Mouse (Mus musculus): ENCODE results near the gene Fndc3b.

The Fndc3b gene

DNA sequence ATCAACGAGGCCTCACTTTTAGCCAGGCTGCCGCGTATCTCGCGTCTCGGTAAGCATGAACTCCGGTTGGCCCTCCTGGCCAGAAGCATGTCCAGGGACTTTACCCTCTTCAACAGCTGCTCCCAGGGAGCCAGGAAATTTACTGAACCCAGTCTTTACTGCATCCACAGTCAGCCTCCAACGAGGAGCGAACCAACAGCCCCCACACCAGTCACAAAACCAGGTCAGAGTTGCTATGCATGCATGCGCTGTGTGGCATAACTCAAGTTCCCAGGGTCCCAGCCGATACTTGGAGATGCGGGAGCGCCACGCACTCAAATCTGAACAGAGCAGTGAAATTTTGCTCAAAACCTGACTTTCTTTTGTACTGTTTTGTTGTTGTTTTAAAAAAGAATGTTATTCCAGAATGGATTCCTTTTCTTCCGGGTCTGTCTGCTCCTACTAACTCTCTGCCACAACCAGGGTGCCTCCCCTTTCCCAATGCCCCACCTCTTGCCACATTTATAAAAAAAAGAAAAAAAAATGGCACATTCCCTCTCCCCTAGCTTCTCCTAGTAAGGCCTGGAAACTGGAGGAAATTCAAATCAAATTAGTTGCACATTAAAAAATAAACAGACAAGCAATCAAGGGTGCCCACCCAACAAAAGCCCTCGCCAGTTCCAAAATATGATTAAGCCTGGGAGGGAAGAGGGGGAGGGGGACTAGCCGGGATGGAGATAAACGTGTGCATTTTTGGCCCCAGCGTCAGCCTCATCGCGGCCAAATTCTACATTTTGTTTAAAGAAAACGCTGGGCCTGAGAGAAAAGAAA, 1.8 kb downstream of the Fndc3b start:
- DNase-seq (ENCODE audit: low spot score in 2 of 2) = peak in 1 of 2 experiments; percentile 43

DNA sequence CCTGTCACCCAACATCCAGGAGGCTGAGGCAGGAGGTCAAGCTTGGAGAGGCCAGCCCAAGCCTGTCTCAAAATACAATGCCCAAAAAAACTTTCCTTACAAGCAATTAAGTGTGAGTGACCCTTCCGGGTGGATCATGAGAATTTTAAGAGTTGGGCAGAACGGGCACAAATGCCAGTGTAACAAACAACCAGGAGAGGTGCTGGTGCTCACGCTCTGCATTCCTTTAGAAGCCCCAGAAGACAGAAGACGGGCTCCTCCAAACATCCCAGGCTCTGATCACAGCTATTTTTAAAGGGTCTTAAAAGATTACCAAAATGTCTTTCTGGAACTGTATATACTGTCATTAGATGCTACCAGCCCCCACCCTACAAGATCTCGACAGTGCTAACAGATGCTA, 2.5 kb downstream of the Fndc3b start:
- no peak for DNase-seq (ENCODE audit: low spot score in 2 of 2)

DNA sequence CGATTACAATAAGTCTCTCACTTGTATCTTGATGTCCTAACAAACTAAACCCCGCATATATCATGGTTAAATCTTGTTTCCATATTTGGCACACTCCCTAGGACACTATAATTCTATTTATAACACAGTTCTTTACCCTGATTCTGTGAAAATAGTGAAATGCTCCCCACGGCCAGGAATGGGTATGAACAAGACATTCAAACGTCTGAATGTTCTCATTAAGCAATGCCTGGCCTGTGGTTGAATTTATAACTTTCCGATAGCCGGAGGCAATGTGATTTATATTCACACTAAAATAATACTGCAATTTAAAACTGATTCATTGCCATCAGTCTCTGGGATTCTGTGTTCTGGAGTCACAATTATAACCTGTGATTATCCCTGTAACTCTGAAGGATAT, 5.3 kb downstream of the Fndc3b start:
- DNase-seq (ENCODE audit: low spot score in 2 of 2) = no peak

DNA sequence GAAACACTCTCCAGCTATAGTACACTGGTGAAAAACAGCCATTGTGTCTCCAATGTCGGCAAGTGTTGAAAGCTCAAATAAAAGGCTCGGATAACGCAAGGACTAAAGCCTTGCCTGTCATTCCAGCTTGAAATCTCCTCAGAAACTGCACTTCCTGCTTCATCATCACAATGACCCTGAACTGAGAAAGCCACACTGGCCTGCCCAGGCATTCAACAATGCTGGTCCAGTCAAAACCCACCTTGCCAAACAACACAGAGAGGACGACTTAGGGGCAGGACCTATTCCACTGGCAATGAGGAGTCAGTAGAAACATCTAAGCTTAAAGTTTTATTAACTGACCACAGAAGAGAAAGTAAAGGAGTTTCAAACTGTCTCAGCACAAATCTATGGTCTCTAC, 6.1 kb downstream of the Fndc3b start:
- no peak for DNase-seq (ENCODE audit: low spot score in 2 of 2)

DNA sequence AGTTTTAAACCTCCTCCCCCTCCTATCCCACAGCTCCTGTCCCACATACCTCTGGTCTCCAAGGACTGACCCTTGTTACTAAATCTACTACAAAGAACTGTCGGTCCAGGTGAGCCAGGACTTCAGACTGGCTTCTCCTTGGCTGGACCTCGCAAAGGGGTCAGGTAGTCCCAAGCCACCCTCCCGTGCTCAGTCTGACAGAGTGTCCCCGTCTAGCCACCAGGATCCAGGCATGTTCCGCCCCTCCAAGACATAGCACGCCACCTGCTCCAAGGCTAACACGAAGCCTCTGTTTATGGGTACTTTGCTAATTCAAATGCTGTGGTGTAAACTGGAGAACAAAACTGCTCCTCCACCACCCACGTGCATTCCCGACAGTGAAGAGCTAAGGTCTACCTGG, 6.5 kb downstream of the Fndc3b start:
- DNase-seq (ENCODE audit: low spot score in 2 of 2) = no peak

DNA sequence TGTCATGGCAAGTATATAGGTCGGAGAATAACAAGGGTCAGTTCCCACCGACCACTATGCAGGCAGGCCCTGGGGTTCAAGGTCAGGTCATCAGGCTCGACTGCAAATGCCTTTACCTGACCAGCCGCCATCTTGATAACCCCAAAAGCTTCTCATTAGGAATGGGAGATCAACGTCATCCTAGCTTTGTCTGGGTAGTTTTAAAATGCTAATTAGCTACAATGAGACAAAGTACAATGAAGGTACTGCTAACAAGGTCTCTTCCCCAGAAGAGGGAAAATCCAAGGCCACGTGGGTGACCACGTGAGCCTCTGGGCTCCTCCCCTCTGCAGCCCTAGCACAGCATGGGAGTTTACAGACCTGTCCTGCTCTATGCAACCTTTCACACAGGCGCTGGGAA, 7.6 kb downstream of the Fndc3b start:
- DNase-seq (ENCODE audit: low spot score in 2 of 2) = no peak

DNA sequence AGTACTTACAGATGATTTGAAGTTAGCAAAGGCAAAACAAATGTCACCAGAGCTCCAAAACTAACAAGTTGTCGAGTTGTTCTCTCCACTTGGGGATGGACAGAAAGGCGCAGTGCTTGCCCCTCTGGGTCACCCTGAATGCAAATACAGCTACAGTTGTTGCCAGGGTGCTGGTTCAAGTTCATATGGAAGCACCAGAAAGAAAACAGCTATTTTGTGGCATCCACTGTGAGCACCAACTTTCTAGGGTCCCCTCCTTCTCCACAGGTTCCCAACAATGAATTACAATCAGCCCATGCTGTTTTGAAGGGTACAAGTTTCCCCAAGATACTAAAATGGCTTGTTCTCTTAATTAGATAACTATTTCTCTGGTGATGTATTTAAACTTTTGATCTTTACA, 8.0 kb downstream of the Fndc3b start:
- DNase-seq (ENCODE audit: low spot score in 2 of 2) = no peak

DNA sequence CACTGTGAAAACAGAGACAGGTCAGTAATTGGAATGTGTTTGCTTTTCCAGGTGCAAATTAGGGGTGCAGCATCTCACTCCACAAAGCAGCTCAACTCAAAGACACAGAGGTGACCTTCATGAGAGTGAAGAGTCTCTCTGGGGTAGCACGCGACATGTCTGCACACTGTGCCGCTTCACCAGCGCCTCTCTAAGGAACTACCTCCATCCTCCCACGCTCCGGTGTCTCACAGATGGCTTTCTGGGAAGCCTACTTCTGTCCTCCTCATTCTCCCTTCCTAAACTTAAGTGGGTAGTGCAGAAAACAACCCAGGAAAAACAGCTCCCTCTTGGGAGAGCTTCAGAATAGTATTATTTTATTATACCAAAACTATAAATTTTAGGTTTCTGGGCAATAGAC, 12.4 kb downstream of the Fndc3b start:
- no peak for DNase-seq (ENCODE audit: low spot score in 2 of 2)

DNA sequence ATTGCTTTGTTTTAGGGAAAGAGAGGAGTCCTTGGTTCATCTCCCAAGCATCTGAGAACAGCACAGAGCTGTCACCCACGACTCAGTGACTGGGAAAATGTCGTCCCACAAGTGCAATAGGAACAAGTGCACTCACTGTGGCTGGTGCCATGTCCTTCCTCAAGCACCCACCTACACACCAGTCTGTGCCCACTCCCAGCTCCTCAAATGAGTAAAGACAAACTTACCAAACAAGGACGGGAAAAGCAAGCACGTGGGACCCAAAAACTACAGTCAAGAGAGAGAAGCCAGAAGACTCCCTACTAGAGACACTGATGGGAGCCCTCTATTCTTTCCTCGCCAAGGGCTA, 14.7 kb downstream of the Fndc3b start:
- no peak for DNase-seq (ENCODE audit: low spot score in 2 of 2)

DNA sequence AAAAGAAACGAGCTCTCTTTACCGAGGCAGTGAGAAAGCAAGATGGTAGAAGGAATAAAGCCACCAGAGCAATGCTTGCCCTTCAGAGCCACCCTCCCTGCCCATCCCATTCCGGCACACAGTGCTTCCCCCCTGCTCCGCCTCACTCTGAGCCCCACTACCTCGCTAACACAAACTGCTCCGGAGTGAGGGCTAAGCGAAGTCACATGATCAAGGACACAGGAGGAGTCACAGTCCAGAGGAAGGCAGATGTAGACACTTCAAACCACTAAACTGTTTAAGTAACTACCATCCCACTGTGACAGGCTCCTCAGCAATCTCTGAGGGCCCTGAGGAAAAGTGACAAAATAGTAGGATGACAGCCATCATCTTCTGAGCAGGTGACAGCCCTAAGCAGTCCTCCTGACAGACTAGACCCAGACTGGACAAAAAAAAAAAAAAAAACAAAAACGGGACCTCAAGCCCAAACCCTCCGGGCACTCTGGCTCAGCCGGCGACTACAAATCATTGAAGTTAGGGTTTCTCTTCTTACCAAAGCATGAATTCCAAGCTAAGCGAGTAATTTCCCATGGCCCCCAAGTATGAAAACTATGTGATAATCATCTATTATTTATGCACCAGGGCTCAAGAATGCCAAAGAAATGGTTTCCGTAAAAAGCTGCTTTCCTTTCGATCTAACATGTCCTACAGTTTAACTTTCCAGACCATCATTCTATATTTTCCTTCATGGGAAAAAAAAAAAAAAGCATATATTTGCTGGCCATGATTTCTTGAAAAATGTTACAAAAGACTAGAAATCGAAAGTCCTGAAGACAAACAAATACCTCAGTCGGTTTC, 15.3 kb downstream of the Fndc3b start:
- no peak for DNase-seq (ENCODE audit: low spot score in 2 of 2)

DNA sequence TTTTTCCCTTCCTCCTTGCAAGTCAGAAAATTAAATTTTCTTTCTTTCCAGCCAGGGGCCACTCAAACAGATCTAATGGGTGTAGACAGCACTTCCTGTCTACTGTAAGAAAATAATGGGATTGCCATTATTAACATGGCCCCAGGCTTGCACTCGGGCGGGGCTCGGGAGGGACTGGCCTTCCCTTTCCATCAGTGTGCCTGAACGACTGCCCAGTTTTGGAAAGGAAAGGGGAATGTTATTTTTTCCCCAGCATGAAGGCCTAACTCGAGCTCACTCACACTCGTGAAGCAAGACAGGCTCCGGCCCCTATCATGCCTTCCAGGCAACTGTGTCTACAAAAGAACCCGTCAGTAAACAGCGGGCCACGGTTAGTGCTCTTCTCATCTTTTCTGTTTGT, 16.5 kb downstream of the Fndc3b start:
- no peak for DNase-seq (ENCODE audit: low spot score in 2 of 2)

DNA sequence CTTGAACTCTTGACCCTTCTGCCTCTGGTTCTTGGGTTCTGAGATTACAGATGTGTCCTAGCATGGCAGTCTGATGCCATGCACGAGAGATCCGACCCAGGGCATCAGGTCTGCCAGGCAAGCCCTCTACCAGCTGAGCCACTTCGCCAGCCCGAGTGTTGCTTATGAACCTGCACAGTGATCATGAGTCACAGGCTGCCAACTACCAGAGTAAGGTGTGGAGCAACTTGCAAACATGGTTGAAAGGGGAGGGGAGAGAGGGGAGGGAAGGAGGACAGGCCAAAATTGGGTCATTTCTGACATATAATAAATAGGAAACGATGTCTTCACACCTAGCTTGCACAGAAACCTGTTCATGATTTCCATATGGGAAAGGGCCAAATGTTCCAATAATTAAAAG, 17.0 kb downstream of the Fndc3b start:
- DNase-seq (ENCODE audit: low spot score in 2 of 2) = no peak

DNA sequence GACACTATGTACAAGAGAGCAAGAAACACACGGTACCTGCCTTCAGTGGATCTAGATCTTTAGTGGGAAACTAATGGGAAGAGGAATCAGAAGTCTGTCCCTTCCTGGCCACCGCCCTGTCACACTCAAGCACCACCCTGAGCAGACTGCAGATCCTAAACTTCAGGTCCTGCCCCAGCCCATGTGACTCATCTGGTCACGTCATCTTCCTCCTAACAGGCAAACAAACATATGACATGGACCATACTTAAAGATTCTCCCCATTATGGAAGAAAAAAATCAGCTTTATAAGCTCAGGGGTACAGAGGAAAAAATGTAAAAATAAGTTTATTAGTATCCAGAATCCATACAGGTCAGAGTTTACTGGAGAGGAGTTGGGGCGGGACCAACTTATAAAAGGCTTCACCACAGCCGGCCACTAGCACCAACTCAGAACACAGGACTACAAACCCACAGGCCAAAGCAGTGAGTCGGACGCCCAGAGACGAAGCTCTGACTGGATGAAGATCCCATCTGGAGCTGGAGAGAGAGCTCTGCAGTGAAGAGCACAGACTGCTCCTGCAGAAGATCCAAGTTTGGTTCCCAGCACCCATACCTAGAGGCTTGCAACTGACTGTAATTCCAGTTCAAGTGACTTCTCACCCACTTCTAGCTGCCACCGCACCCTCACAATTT, 19.5 kb downstream of the Fndc3b start:
- DNase-seq (ENCODE audit: low spot score in 2 of 2) = no peak

DNA sequence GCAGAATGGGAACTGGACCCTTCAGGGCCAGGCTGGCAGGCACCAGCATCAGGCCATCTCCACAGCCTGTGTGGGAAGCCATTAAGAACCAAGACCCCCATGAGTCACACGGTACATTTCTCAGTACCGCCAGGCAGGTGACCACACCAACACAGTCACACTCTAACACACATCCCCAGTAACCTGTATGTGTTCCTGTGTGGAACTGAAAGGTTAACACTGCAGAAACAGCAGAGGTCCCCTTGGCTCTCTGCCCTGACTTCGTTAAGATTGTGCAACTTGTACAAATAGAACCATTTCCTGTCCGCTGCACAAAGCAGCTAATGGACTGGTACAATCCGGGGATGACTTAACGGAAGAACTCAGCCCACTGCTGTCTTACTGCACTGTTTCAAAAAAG, 21.1 kb downstream of the Fndc3b start:
- DNase-seq (ENCODE audit: low spot score in 2 of 2) = peak; percentile 80 to 85

DNA sequence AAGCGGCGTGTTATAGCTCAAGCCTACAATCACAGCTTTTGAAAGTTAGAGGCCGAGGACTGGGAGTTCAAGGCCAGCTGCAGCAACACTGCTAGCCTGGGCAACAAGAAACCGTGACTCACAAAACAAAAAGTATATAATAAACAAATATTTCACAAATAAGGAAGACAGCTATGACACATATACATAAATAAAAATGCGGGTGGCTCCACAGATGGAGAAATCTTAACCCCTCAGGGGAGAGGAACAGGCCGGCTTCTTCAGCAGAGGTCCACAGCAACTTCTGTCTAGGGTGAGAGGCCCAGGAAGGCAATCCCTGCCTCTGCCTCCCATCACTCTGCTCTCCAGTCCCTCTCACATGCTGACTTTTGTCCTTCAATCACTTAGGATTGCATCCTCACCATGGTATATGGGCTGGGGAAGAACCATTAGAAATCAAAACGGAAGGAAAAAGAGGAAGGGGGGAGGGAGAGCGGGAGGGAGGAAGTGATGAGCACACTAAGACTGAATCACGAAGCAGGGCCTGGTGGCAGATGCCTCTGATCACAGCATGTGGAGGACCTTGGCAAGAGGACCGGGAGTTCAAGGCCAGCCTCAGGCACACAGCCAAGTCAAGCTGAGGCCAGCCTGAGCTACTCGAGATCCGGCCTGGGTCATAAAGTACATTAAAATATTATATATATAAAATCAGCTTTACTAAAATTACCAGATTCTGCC, 21.8 kb downstream of the Fndc3b start:
- no peak for DNase-seq (ENCODE audit: low spot score in 2 of 2)

DNA sequence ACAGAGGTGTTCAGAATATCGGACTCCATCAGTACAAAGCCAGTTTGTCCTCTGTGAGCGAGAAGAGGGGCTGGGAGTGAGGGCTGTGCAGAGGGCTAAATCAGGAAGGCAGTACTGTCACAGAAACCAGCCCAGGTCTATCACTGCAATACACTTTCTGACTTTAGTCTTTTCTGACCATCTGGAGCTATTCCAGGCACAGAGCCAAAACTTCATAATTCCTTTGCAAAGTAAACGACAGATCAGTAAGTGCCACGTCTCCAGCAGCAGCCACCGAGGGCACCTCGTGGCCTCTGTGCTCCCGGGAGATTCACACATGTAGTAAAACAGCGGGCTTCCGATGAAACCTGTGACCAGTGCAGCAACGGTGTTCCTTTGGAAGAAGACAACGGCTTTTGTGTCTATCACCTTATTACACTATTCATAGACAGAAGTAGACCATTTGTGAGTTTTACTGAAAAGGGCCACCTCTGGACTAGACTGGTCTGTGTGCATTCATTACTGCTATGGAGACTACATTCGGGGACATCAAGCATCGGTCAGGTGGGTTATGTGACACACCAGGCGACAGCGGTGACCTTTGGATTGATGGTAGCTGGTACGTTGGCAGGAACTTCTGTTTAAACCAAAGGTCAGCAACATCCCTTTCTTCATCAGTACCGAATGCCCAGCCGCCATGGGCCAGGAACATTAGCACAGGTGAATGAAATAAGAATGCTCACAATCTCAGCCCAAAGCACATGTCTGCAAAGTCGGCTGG, 24.2 kb downstream of the Fndc3b start:
- DNase-seq (ENCODE audit: low spot score in 2 of 2) = no peak

DNA sequence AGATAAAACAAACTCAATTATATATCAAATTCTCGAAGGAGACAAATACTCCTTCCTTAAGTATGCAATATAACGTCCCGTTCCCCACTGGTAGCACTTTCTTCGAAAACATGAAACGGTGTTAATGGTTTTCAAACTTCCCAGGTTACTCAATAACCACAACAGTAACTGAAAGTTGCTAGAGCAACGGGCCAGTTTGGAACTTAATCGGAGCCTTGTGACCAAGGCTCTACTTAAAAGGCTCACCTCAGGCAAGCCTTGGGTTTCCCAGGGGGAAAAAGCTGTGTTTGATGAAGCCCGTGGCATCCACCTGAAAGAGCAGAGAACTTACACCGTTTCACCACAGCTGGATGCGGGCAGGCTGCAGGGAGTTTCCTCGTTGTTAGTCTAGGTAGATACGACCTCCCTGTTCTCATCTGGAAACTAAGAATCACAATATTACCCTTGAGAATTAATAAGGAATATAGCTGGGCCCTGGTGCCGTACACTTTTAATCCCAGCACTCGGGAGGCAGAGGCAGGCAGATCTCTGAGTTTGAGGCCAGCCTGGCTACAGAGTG, 25.4 kb downstream of the Fndc3b start:
- no peak for DNase-seq (ENCODE audit: low spot score in 2 of 2)

DNA sequence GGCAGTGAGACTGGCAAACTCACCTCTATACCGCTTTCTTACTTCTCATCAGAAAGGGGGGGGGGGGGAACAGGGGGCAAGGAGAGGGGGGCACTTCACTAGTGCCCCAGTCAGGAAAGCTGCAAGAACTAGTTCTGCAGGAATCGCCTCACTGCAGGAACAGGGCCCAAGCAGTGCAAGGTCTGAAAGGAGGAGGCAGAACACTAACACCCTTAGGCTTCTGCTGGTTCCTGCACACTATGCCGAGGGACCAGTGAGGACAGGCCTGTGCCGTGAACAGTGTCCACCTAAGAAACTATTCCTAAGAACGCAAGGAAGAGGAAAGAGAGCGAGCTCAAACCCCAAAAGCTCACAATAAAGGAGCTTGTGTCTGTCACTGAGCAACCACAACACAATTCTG, 26.0 kb downstream of the Fndc3b start:
- no peak for DNase-seq (ENCODE audit: low spot score in 2 of 2)

DNA sequence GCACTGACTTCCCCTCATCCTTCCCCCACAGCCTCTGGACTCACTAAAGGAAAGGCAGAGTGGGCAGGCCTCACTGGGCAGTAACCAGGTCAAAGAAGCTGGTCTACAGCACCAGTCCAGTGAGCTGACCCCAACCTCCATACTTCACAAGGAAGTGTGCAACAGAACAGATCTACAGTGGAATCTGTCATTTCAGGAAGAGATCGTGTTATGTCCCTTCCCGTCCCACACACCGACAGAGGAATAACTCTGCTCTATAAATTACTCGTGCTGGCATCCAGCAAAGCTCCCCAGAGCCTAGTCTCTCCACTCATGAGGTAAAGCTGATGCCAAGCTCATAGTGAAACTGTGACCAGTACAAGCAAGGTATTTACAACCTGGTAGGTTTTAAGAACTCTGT, 27.7 kb downstream of the Fndc3b start:
- no peak for DNase-seq (ENCODE audit: low spot score in 2 of 2)

DNA sequence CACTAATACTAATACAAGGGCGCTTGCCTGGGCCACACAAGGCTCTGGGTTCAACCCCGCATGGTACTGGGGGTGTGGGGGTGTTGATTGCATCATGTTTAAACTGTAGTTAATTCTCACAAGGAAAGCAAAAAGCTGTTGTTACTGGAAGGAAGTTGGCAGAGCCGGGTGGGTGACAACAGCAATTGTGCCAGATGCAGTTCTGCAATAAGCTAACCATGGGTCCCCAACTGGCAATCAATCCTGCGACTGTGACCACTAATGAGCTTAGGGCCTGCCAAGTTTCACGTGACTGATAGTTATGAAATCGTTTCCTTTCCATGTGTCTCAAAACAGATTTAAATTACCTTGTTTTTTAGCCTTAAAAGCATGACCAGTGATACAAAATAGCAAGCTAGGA, 33.5 kb downstream of the Fndc3b start:
- DNase-seq (ENCODE audit: low spot score in 2 of 2) = peak in 1 of 2 experiments; percentile 61

DNA sequence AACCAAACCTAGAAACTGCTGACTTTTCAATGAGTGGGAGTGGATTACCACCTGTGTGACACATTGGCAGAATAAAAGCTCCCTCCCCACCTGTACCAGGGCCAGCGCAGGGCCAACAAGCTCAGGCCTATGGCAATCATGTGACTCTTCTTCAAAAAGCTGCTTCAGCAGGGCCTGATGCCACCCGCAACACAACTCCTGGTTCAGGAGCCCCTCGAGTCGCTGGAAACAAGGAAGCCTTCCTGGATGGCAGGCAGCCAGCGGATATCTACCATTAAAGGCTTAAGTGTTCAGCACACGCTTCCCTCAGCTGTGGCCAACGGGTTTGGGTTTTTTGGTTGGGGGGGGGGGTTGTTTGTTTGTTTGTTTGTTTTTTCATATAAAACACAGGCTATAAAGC, 37.4 kb downstream of the Fndc3b start:
- DNase-seq (ENCODE audit: low spot score in 2 of 2) = no peak
